Mouse (Mus musculus) cortical plate, adult 2 months (tissue): ENCODE data around the gene Ndfip2. TPM values are rescaled to one million over a fixed set of nuclear protein-coding genes. Genes with fewer than 3 reads are reported as not detected.

Experiments
- H3K27ac ChIP-seq: fragments of 200-500 bp; 2 replicates; pipeline ENCODE4 v1.5.1; 2012; ENCODE audit warnings: low read length, control low read depth, inconsistent platforms; ENCODE audit not compliant: insufficient read depth
- H3K4me1 ChIP-seq: fragments of 200-500 bp; 2 replicates; pipeline ENCODE4 v1.6.1; 2011; ENCODE audit warnings: low read length; ENCODE audit not compliant: control insufficient read depth, insufficient read depth
- H3K4me3 ChIP-seq: fragments of 200-500 bp; 2 replicates; pipeline ENCODE4 v1.5.1; 2011; ENCODE audit warnings: mild to moderate bottlenecking, low read length, control low read depth; ENCODE audit not compliant: insufficient read depth
- CTCF ChIP-seq: fragments of 200-500 bp; IDR thresholded peaks from 2 replicates; pipeline ENCODE4 v1.5.1; 2011; ENCODE audit warnings: mild to moderate bottlenecking, control low read depth, low read length; ENCODE audit not compliant: insufficient read depth; ENCODE audit errors: extremely low read depth
- POLR2A ChIP-seq: fragments of 200-500 bp; IDR thresholded peaks from 2 replicates; pipeline ENCODE4 v1.6.1; 2011; ENCODE audit warnings: mild to moderate bottlenecking, low read length, control low read depth; ENCODE audit not compliant: insufficient read depth; ENCODE audit errors: extremely low read depth
- polyA plus RNA-seq: library from polyadenylated mRNA; depleted of rRNA; stranded (reverse); fragments of >200 nt; gene quantifications from 2 replicates; pipeline ENCODE4 v1.2.3, GENCODE M21; 2012

Gene Ndfip2
- polyA plus RNA-seq, 1 experiment: 105 TPM

GRCm38 (mm10) chr14:105243805-105244443 is 14.4 kb upstream of the Ndfip2 start:
- no peak overlapping the region for H3K4me3 ChIP-seq
- no peak for TF ChIP-seq CTCF
- TF ChIP-seq POLR2A: no peak
- no peak overlapping the region for H3K27ac ChIP-seq
- H3K4me1 ChIP-seq: no peaks in the 10 kb centered on the region

DNA sequence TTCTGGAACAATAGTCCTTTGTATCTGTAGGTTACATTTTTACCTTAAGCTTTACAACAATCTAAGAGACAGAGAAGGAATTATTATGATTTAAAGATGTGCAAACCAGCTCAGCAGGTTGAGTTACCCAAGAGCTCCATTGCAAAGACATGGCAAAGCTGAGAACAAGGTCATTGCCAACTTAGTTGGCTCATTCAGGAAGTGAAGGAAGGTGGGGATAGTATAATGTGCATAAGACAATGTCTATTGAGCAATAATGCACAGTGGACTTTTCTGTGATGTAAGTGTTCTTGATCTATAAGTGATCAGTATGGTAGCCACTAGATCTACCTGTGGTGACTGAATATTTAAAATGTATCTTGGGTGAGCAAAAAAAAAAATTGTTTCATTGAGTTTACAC is 7.3 kb upstream of the Ndfip2 start:
- TF ChIP-seq POLR2A: no peak
- TF ChIP-seq CTCF: no peak
- Histone ChIP-seq H3K4me3 (no peak overlapping the region), H3K4me1 (peaks cover 2% of the 10 kb centered on the region), H3K27ac (no peak overlapping the region)

- peaks cover 2% of the 10 kb centered on the region for H3K4me1 ChIP-seq
- TF ChIP-seq CTCF (no peak), POLR2A (no peak)
- no peak overlapping the region for H3K4me3 ChIP-seq
- H3K27ac ChIP-seq: no peak overlapping the region
These were observed 5.1 kb upstream of the Ndfip2 start for GRCm38 (mm10) chr14:105253304-105253703.

- Histone ChIP-seq H3K4me1 (peaks cover 2% of the 10 kb centered on the region), H3K27ac (0 out of 2 replicates have a peak overlapping the region, but pooled peaks have one; percentile 10), H3K4me3 (no peak overlapping the region)
- TF ChIP-seq CTCF (no peak), POLR2A (no peak)
These were observed 4.0 kb upstream of the Ndfip2 start for GRCm38 (mm10) chr14:105254401-105254800.

GRCm38 (mm10) chr14:105255620-105256019 is 2.8 kb upstream of the Ndfip2 start:
- Histone ChIP-seq H3K4me3 (no peak overlapping the region), H3K27ac (no peak overlapping the region), H3K4me1 (peaks cover 2% of the 10 kb centered on the region)
- TF ChIP-seq POLR2A (no peak), CTCF (no peak)

DNA sequence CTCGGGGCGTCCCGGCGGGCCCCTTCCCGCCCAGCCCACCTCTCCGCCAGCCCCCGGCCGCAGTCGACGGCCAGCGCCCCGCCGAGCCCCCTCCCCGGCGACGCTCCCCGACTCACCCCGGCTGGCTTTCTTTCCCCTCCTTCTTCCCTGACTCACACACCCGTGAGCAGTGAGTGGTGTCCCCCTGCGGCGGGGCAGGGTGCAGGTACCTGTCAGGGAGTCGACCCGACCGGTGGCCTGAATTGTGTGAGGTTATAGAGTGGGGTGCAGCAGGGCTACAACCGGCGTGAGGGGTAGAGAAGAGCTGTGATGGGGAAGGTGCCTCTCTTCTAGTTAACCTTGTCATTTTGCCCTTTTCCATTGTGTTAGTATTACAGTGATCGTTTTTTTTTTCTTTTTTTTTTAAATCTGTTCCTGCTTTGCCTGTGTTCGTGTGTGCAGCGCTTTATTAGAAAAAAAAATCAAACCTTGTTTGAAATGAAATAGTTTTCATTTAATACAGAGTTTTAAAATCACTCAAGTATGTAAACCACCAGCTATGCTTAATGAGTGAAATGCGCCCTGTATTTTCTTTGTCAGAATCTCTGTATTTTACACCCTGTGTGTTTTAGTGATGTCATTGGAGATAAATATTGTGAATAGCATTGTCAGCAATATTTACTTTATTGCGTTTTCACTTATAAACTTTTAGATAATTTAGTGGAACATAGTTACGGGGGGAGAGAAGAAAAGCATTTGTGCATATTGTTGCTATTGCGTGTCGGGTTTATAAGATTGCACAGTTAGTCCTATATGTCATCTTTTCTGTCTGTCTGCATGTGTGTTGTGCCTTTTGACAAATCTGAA is 885 bp downstream of the Ndfip2 start:
- Histone ChIP-seq H3K27ac (peak overlapping the region; percentile 90), H3K4me3 (peak overlapping the region; percentile 100), H3K4me1 (peaks cover 4% of the 10 kb centered on the region)
- no peak for TF ChIP-seq POLR2A
- TF ChIP-seq CTCF: no peak

DNA sequence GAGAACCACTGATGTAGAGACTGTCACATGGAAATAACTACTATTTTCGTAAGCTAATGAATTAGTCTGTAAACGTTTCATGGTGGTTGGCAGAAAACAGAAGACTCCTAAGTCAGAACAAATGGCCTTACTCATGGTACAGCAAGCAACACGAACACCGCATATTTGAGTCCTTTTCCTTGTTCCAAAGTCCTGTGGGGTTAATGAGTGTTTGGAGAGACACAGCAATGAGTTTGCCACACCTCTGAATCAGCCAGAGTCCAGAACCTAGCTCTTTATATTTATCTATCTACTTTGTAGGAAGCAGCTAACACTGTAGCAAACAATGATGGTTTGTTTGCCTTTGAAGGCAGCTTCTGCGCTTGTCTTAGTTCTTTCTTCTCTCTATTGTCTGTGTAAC is 4.5 kb downstream of the Ndfip2 start:
- no peak for TF ChIP-seq POLR2A
- TF ChIP-seq CTCF: no peak
- H3K4me3 ChIP-seq: no peak overlapping the region

DNA sequence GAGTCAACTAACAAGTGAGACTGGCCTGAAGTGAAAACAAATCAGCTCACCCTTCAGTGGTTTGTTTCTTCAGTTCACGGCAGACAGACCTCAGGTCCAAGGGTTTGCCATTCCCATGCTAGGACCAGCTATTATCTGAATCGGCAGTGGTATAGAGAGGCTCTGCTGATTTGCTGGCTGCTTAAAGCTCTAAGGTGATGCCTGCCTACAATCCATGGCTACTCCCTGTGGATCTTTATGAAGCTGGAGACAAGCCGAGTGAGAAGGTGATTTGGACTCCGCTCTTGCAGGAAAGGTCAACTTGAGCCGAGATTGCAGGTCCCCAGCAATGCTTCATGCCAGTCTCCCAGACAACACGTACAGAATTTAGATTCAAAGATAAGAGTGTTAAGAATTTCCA is 8.7 kb downstream of the Ndfip2 start:
- TF ChIP-seq POLR2A (no peak), CTCF (no peak)
- Histone ChIP-seq H3K27ac (no peak overlapping the region), H3K4me1 (peaks cover 3% of the 10 kb centered on the region; the same call in 1 of the 2 replicates), H3K4me3 (no peak overlapping the region)

More for the DNA sequence above, 4.5 kb downstream of the Ndfip2 start:
- Histone ChIP-seq H3K27ac (no peak overlapping the region), H3K4me1 (peaks cover 2% of the 10 kb centered on the region; the same call in 1 of the 2 replicates)

DNA sequence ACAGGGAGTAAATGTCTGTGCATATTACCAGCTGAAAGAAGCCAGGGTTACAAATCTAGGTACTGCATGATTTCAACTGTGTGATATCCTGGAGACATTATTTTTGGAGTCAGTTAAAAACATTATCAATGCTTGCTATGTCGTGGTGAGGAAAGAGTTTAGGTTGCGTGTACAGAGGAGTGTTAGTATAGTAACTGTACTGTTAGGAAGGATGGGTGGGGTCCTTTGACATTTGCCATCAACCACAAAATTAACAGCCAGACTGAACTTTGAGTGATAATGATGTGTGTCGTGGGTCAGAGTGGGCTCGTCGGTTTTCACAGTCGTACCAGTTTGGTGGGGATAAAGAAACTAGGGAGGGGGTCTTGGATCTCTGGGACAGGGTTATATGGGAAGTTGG is 13.7 kb downstream of the Ndfip2 start:
- no peak for TF ChIP-seq POLR2A
- no peak for TF ChIP-seq CTCF
- Histone ChIP-seq H3K4me3 (no peak overlapping the region), H3K4me1 (peaks cover 17% of the 10 kb centered on the region), H3K27ac (no peak overlapping the region)

DNA sequence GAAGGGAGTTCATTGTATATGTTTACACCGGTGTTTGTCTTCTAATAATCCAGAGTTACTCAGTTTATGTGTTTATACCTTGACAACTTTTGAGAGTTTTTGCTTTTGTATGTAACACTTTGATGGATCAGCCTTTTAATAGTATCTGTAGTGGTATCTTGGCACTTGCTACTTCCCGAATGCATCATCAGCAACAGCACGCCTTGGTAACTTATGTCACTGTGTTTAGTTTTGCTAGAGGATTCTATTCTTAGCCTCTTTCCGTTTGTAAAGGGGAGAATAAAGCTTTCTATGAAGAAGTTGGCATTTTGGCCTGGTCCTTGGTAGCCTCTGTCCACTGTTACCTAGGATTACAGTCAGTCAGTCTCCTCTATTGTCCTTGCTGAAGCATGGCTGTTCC is 14.2 kb downstream of the Ndfip2 start:
- Histone ChIP-seq H3K4me1 (peaks cover 17% of the 10 kb centered on the region), H3K4me3 (no peak overlapping the region), H3K27ac (no peak overlapping the region)
- no peak for TF ChIP-seq POLR2A
- TF ChIP-seq CTCF: no peak
